Mouse (Mus musculus) lung, embryonic 16.5 days (tissue): ENCODE data around the gene Dcun1d4. TPM values are rescaled to one million over a fixed set of nuclear protein-coding genes. Genes with fewer than 3 reads are reported as not detected.
A peak's percentile ranks its signal among the peaks of the same experiment; 100 is the strongest.

ENCODE experiments used
- ATAC-seq: fragments of 200-750 bp; cut with Nextera tagmentation; 2 replicates; pipeline ENCODE4 v1.8.0; 2017; ENCODE audit warnings: low read depth, mild to moderate bottlenecking, moderate library complexity
- H3K27ac ChIP-seq: fragments of 300-500 bp; sonication (generic); 2 replicates; pipeline ENCODE4 v1.5.1; 2014; ENCODE audit warnings: mild to moderate bottlenecking, control low read depth, low read length
- H3K27me3 ChIP-seq: fragments of 300-500 bp; sonication (generic); 2 replicates; pipeline ENCODE4 v1.6.1; 2014; ENCODE audit warnings: low read depth, low read length, mixed read lengths; ENCODE audit not compliant: control insufficient read depth, insufficient read depth
- H3K36me3 ChIP-seq: fragments of 300-500 bp; sonication (generic); 2 replicates; pipeline ENCODE4 v1.6.1; 2014; ENCODE audit warnings: low read length; ENCODE audit not compliant: control insufficient read depth, insufficient read depth
- H3K4me1 ChIP-seq: fragments of 300-500 bp; sonication (generic); replicated peaks from 2 replicates; pipeline ENCODE4 v1.6.1; 2014; ENCODE audit warnings: low read length, mixed read lengths; ENCODE audit not compliant: control insufficient read depth, insufficient read depth
- H3K4me2 ChIP-seq: fragments of 300-500 bp; sonication (generic); 2 replicates; pipeline ENCODE4 v1.6.1; 2014; ENCODE audit warnings: low read depth, low read length, control low read depth
- H3K4me3 ChIP-seq: fragments of 300-500 bp; sonication (generic); 2 replicates; pipeline ENCODE4 v1.5.1; 2014; ENCODE audit warnings: mild to moderate bottlenecking, low read length, control low read depth
- H3K9ac ChIP-seq: fragments of 300-500 bp; sonication (generic); 2 replicates; pipeline ENCODE4 v1.6.1; 2014; ENCODE audit warnings: low read length, control low read depth
- H3K9me3 ChIP-seq: fragments of 300-500 bp; sonication (generic); 2 replicates; pipeline ENCODE4 v1.6.1; 2016; ENCODE audit warnings: low read length; ENCODE audit not compliant: control insufficient read depth
- WGBS: fragments of 180-500 bp; shearing (Covaris S2); extraction: QIAGEN DNeasy Blood & Tissue Kit; methylation state at CpG from one replicate; pipeline ENCODE4 v1.1.7; 2014; 5-methylcytosine and 5-hydroxymethylcytosine counted together
- polyA plus RNA-seq: library from polyadenylated mRNA; unstranded; fragments of >200 nt; fragmentation: Nextera tagmentation; extraction: Ambion mirVana; gene quantifications from 2 replicates; pipeline ENCODE4 v1.2.1, GENCODE M21; 2015

The Dcun1d4 gene
- polyA plus RNA-seq, 1 experiment from 2014 or later = 22.7 TPM

GRCm38 (mm10) chr5:73491837-73492720 is 11.3 kb downstream of the Dcun1d4 start:
- peak overlapping the region; percentile 96 for H3K4me2 ChIP-seq
- peak overlapping the region; percentile 94 for H3K4me3 ChIP-seq
- no peaks in the 10 kb centered on the region for H3K9me3 ChIP-seq
- peak; percentile 66 for ATAC-seq
- peak overlapping the region; percentile 77 for H3K9ac ChIP-seq
- no peaks in the 10 kb centered on the region for H3K27me3 ChIP-seq
- whole genome bisulfite sequencing = 0% methylated on average over 57 of the region's 59 CpGs
- no peaks in the 10 kb centered on the region for H3K36me3 ChIP-seq
- H3K4me1 ChIP-seq = peaks cover 12% of the 10 kb centered on the region
- H3K27ac ChIP-seq = peak overlapping the region; percentile 94; the same call in 1 of the 2 replicates

GRCm38 (mm10) chr5:73497401-73497800 is 16.6 kb downstream of the Dcun1d4 start:
- 55% methylated on average over 3 of the region's 3 CpGs for WGBS
- H3K4me1 ChIP-seq = peaks cover 5% of the 10 kb centered on the region
- H3K4me2 ChIP-seq = no peak overlapping the region
- H3K36me3 ChIP-seq = no peaks in the 10 kb centered on the region
- no peaks in the 10 kb centered on the region for H3K27me3 ChIP-seq
- H3K9ac ChIP-seq = no peak overlapping the region
- no peak for ATAC-seq
- H3K9me3 ChIP-seq = no peaks in the 10 kb centered on the region
- H3K27ac ChIP-seq = no peak overlapping the region
- no peak overlapping the region for H3K4me3 ChIP-seq

GRCm38 (mm10) chr5:73498559-73498958 is 17.8 kb downstream of the Dcun1d4 start:
- H3K36me3 ChIP-seq = no peaks in the 10 kb centered on the region
- H3K9ac ChIP-seq = no peak overlapping the region
- ATAC-seq = no peak
- no peak overlapping the region for H3K4me3 ChIP-seq
- H3K27me3 ChIP-seq = no peaks in the 10 kb centered on the region
- 67% methylated on average over 8 of the region's 8 CpGs for WGBS
- no peaks in the 10 kb centered on the region for H3K4me1 ChIP-seq
- no peak overlapping the region for H3K27ac ChIP-seq
- no peak overlapping the region for H3K4me2 ChIP-seq
- H3K9me3 ChIP-seq = no peaks in the 10 kb centered on the region

- Histone ChIP-seq H3K36me3 (no peaks in the 10 kb centered on the region), H3K27ac (no peak overlapping the region), H3K9ac (no peak overlapping the region), H3K9me3 (no peaks in the 10 kb centered on the region), H3K4me3 (no peak overlapping the region), H3K27me3 (no peaks in the 10 kb centered on the region), H3K4me2 (no peak overlapping the region), H3K4me1 (no peaks in the 10 kb centered on the region)
- WGBS = 63% methylated on average over 7 of the region's 7 CpGs
- no peak for ATAC-seq
Observed at GRCm38 (mm10) chr5:73500867-73501440, 20.2 kb downstream of the Dcun1d4 start.

GRCm38 (mm10) chr5:73502422-73502821 is 21.6 kb downstream of the Dcun1d4 start:
- no peak for ATAC-seq
- H3K4me1 ChIP-seq = no peaks in the 10 kb centered on the region; the same call in 1 of the 2 replicates
- no peak overlapping the region for H3K27ac ChIP-seq
- H3K4me2 ChIP-seq = no peak overlapping the region
- no peak overlapping the region for H3K9ac ChIP-seq
- WGBS = 89% methylated on average over 9 of the region's 9 CpGs
- H3K36me3 ChIP-seq = no peaks in the 10 kb centered on the region
- H3K4me3 ChIP-seq = no peak overlapping the region
- H3K27me3 ChIP-seq = no peaks in the 10 kb centered on the region
- H3K9me3 ChIP-seq = no peaks in the 10 kb centered on the region

GRCm38 (mm10) chr5:73503015-73503757 is 22.4 kb downstream of the Dcun1d4 start:
- Histone ChIP-seq H3K4me1 (no peaks in the 10 kb centered on the region; the same call in 1 of the 2 replicates), H3K9me3 (no peaks in the 10 kb centered on the region), H3K27ac (no peak overlapping the region), H3K4me3 (no peak overlapping the region), H3K36me3 (no peaks in the 10 kb centered on the region), H3K4me2 (no peak overlapping the region), H3K9ac (no peak overlapping the region), H3K27me3 (no peaks in the 10 kb centered on the region)
- WGBS = 63% methylated on average over 12 of the region's 12 CpGs
- no peak for ATAC-seq

- Histone ChIP-seq H3K36me3 (peaks cover 5% of the 10 kb centered on the region), H3K4me2 (no peak overlapping the region), H3K9ac (no peak overlapping the region), H3K9me3 (no peaks in the 10 kb centered on the region), H3K27me3 (no peaks in the 10 kb centered on the region), H3K4me1 (peaks cover 4% of the 10 kb centered on the region), H3K27ac (no peak overlapping the region), H3K4me3 (no peak overlapping the region)
- WGBS = 72% methylated on average over 14 of the region's 14 CpGs
- ATAC-seq = no peak
Observed at GRCm38 (mm10) chr5:73511074-73511473, 30.3 kb downstream of the Dcun1d4 start.

- Histone ChIP-seq H3K36me3 (peaks cover 5% of the 10 kb centered on the region), H3K9me3 (no peaks in the 10 kb centered on the region), H3K4me3 (no peak overlapping the region), H3K4me1 (peaks cover 4% of the 10 kb centered on the region), H3K4me2 (no peak overlapping the region), H3K27ac (no peak overlapping the region), H3K27me3 (no peaks in the 10 kb centered on the region), H3K9ac (no peak overlapping the region)
- ATAC-seq = no peak
- WGBS = 100% methylated on average over 1 of the region's 1 CpGs
Observed at GRCm38 (mm10) chr5:73512241-73512640, 31.4 kb downstream of the Dcun1d4 start.

GRCm38 (mm10) chr5:73512661-73513060 is 31.9 kb downstream of the Dcun1d4 start:
- no peaks in the 10 kb centered on the region for H3K9me3 ChIP-seq
- H3K9ac ChIP-seq = no peak overlapping the region
- H3K36me3 ChIP-seq = peaks cover 5% of the 10 kb centered on the region
- no peak overlapping the region for H3K4me3 ChIP-seq
- H3K27ac ChIP-seq = no peak overlapping the region
- peaks cover 4% of the 10 kb centered on the region for H3K4me1 ChIP-seq
- no peak overlapping the region for H3K4me2 ChIP-seq
- 78% methylated on average over 9 of the region's 9 CpGs for WGBS
- H3K27me3 ChIP-seq = no peaks in the 10 kb centered on the region
- no peak for ATAC-seq
